Mouse (Mus musculus) midbrain, embryonic 11.5 days (tissue): ENCODE data around the gene Gla. TPM values are rescaled to one million over a fixed set of nuclear protein-coding genes. Genes with fewer than 3 reads are reported as not detected.
"Not testable (repeated sequence)": the region's sequence is repeated elsewhere in the genome, so short reads cannot be mapped to it uniquely, and the experiment has no call there.

ENCODE experiments used
- ATAC-seq: fragments of 200-750 bp; cut with Nextera tagmentation; 2 replicates; pipeline ENCODE4 v1.8.0; 2017; ENCODE audit warnings: moderate TSS enrichment, moderate library complexity; ENCODE audit not compliant: low FRiP score
- DNase-seq: peaks from one replicate; pipeline ENCODE4 v3.0.0; 2015; ENCODE audit warnings: low spot score; ENCODE audit errors: missing footprints
- H3K27ac ChIP-seq: fragments of 300-500 bp; sonication (generic); 2 replicates; pipeline ENCODE4 v1.5.1; 2014; ENCODE audit warnings: low read depth, low read length
- H3K27me3 ChIP-seq: fragments of 300-500 bp; sonication (generic); 2 replicates; pipeline ENCODE4 v1.6.1; 2014; ENCODE audit warnings: mild to moderate bottlenecking, low read length, moderate library complexity, mixed read lengths; ENCODE audit not compliant: control insufficient read depth, insufficient read depth
- H3K36me3 ChIP-seq: fragments of 300-500 bp; sonication (generic); 2 replicates; pipeline ENCODE4 v1.6.1; 2014; ENCODE audit warnings: mild to moderate bottlenecking, low read length, moderate library complexity, mixed read lengths; ENCODE audit not compliant: control insufficient read depth, insufficient read depth
- H3K4me1 ChIP-seq: fragments of 300-500 bp; sonication (generic); 2 replicates; pipeline ENCODE4 v1.6.1; 2014; ENCODE audit warnings: low read length; ENCODE audit not compliant: control insufficient read depth, insufficient read depth
- H3K4me2 ChIP-seq: fragments of 300-500 bp; sonication (generic); 2 replicates; pipeline ENCODE4 v1.6.1; 2014; ENCODE audit warnings: mild to moderate bottlenecking, moderate library complexity
- H3K4me3 ChIP-seq: fragments of 300-500 bp; sonication (generic); 2 replicates; pipeline ENCODE4 v1.5.1; 2014; ENCODE audit warnings: low read depth, low read length
- H3K9ac ChIP-seq: fragments of 300-500 bp; sonication (generic); 2 replicates; pipeline ENCODE4 v1.6.1; 2014; ENCODE audit warnings: low read length
- H3K9me3 ChIP-seq: fragments of 300-500 bp; sonication (generic); 2 replicates; pipeline ENCODE4 v1.6.1; 2016; ENCODE audit warnings: low read length; ENCODE audit not compliant: control insufficient read depth
- WGBS: fragments of 180-500 bp; shearing (Covaris S2); extraction: QIAGEN DNeasy Blood & Tissue Kit; methylation state at CpG from one replicate; pipeline ENCODE4 v1.1.7; 2014; 5-methylcytosine and 5-hydroxymethylcytosine counted together
- polyA plus RNA-seq: library from polyadenylated mRNA; unstranded; fragments of >200 nt; fragmentation: Nextera tagmentation; extraction: Ambion mirVana; gene quantifications from 2 replicates; pipeline ENCODE4 v1.2.1, GENCODE M21; 2014

The Gla gene
- polyA plus RNA-seq, 1 experiment from 2014 or later, result 3.5 TPM

- Histone ChIP-seq H3K4me1 (no peaks in the 10 kb centered on the region), H3K36me3 (no peaks in the 10 kb centered on the region), H3K4me3 (peak within 1 kb of the TSS; percentile 51), H3K9me3 (no peaks in the 10 kb centered on the region), H3K27me3 (no peaks in the 10 kb centered on the region), H3K9ac (peak within 1 kb of the TSS; percentile 67), H3K27ac (peak within 1 kb of the TSS; percentile 51; the same call in 1 of the 2 replicates), H3K4me2 (peak within 1 kb of the TSS; percentile 53)
- WGBS, result 16% methylated on average over 49 of the region's 61 CpGs
- DNase-seq, result peak; percentile 93
- peak; percentile 94 for ATAC-seq
These were observed 59.6 kb downstream of the Gla start, which contains the start of gene Timm8a1 for GRCm38 (mm10) chrX:134541145-134541954. TSS of gene Timm8a1 (minus strand) at chrX:134541865.

DNA sequence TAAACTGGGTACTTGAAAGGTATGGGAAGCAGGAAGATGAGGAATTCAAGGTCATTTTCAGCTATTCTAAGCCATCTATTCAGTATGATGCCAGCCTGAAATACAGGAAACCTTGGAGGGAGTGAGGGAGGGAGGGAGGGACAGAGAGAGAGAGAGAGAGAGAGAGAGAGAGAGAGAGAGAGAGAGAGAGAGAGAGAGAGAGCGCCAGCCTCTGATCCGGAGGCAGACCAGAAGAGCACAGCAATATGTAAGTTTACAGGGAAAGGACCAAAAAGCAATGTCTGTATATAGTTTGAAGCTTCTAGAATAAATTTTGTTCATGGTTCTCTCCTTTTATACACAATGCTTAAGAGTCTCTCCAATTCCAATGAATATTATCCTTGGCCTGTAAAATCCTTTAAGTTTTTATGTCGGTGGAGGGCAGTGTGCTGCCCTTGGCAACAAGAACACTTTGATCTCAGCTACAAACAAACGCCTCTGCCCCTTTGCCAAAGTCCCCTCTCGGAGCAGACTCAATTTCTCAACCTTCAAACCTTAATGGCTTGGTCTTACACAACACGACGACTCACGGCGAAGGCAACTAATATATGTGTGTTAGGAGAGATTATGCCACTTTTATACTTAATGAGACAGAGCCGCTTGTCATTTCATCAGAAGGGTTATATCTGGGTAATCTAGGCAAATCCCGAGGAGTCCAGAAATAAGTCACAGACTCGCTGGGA lies 60.4 kb downstream of the Gla start:
- Histone ChIP-seq H3K27ac (no peak overlapping the region), H3K36me3 (no peaks in the 10 kb centered on the region), H3K4me1 (no peaks in the 10 kb centered on the region), H3K9ac (peak overlapping the region; percentile 67), H3K4me2 (peak overlapping the region; percentile 53), H3K27me3 (no peaks in the 10 kb centered on the region), H3K9me3 (no peaks in the 10 kb centered on the region), H3K4me3 (peak overlapping the region; percentile 51)
- DNase-seq (peak; percentile 86), ATAC-seq (0 out of 2 replicates have a peak, but pooled peaks have one; percentile 10)
- WGBS, result 20% methylated on average over 12 of the region's 12 CpGs

- H3K27me3 ChIP-seq, ATAC-seq, H3K27ac ChIP-seq, H3K9ac ChIP-seq, H3K4me1 ChIP-seq, H3K4me2 ChIP-seq, H3K4me3 ChIP-seq, DNase-seq, H3K9me3 ChIP-seq, H3K36me3 ChIP-seq: not testable (repeated sequence)
- 91% methylated on average over 10 of the region's 10 CpGs for WGBS
These were observed 61.1 kb downstream of the Gla start for GRCm38 (mm10) chrX:134539795-134540194.

Other genes with a start within 250 kb of the Gla start
- 8.8 and 9.3 TPM in 2 replicates for gene Drp2, start 196.6 kb downstream of the Gla start, polyA plus RNA-seq
- not detected in 2 replicates for gene Taf7l, start 124.6 kb downstream of the Gla start, polyA plus RNA-seq
- gene Timm8a1, start 59.3 kb downstream of the Gla start, polyA plus RNA-seq, result 71.6 and 79.4 TPM in 2 replicates
- 0.92 and 2.1 TPM in 2 replicates for gene Btk, start 17.6 kb downstream of the Gla start, polyA plus RNA-seq
- gene Rpl36a, start 15.5 kb downstream of the Gla start, polyA plus RNA-seq, result 292 and 298 TPM in 2 replicates
- 179 and 184 TPM in 2 replicates for gene Hnrnph2, start 54 bp upstream of the Gla start, polyA plus RNA-seq
- 6.9 and 7.6 TPM in 2 replicates for gene Armcx4, start 85.4 kb upstream of the Gla start, polyA plus RNA-seq
- gene Armcx1, start 116.8 kb upstream of the Gla start, polyA plus RNA-seq, result 48.2 and 50.0 TPM in 2 replicates
- 14.4 and 15.4 TPM in 2 replicates for gene Armcx6, start 150.3 kb upstream of the Gla start, polyA plus RNA-seq
- 58.7 and 65.9 TPM in 2 replicates for gene Armcx3, start 155.5 kb upstream of the Gla start, polyA plus RNA-seq
- gene Armcx2, start 208.1 kb upstream of the Gla start, polyA plus RNA-seq, result 84.1 and 87.8 TPM in 2 replicates